Mouse (Mus musculus): ENCODE data around the gene Gng11. TPM values are rescaled to one million over a fixed set of nuclear protein-coding genes. Genes with fewer than 3 reads are reported as not detected.

The Gng11 gene
- polyA plus RNA-seq, 1 experiment from 2014 or later = 35.2 TPM

- Histone ChIP-seq H3K4me3 (no peak overlapping the region), H3K36me3 (no peaks in the 10 kb centered on the region), H3K27me3 (peaks cover 5% of the 10 kb centered on the region; the same call in 1 of the 2 replicates), H3K9me3 (no peaks in the 10 kb centered on the region), H3K9ac (no peak overlapping the region), H3K27ac (no peak overlapping the region), H3K4me2 (no peak overlapping the region), H3K4me1 (replicated peaks) (peaks cover 6% of the 10 kb centered on the region)
- 81% methylated on average over 2 of the region's 2 CpGs for WGBS
- no peak for ATAC-seq (ENCODE audit: low FRiP score)
Measured at GRCm38 (mm10) chr6:4008501-4009040, 4.9 kb downstream of the Gng11 start.

DNA sequence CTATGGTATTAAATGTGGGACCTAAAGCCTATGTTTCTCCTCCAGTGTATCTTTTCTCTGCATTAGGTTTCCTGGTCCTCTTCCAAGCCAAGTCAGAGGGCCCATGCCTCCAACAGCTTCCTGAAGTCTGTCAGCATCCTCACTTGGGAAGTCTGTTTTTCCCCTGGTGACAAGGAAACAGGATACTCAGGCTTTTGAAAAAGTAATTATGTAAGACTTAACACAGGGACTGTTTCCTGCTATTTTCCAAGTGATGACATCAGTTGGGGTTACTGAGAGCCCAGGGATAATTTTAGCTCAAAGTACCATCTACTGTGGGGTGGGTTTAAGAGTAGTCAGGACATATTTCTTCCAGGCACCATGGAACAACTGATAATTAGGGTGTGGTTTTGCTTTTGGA, 5.8 kb downstream of the Gng11 start:
- Histone ChIP-seq H3K9ac (no peak overlapping the region), H3K27ac (no peak overlapping the region), H3K4me1 (replicated peaks) (no peaks in the 10 kb centered on the region), H3K36me3 (no peaks in the 10 kb centered on the region), H3K27me3 (no peaks in the 10 kb centered on the region), H3K4me2 (no peak overlapping the region), H3K9me3 (no peaks in the 10 kb centered on the region), H3K4me3 (no peak overlapping the region)
- no peak for ATAC-seq (ENCODE audit: low FRiP score)

- Histone ChIP-seq H3K4me2 (no peak overlapping the region), H3K27ac (no peak overlapping the region), H3K27me3 (no peaks in the 10 kb centered on the region), H3K9ac (no peak overlapping the region), H3K9me3 (no peaks in the 10 kb centered on the region), H3K4me3 (no peak overlapping the region), H3K4me1 (replicated peaks) (no peaks in the 10 kb centered on the region), H3K36me3 (no peaks in the 10 kb centered on the region)
- 48% methylated on average over 1 of the region's 1 CpGs for WGBS
- ATAC-seq (ENCODE audit: low FRiP score) = no peak
Measured at GRCm38 (mm10) chr6:4022645-4023044, 18.9 kb downstream of the Gng11 start.

GRCm38 (mm10) chr6:4026367-4026766, 22.7 kb downstream of the Gng11 start:
- Histone ChIP-seq H3K27me3 (no peaks in the 10 kb centered on the region), H3K4me3 (no peak overlapping the region), H3K9me3 (no peaks in the 10 kb centered on the region), H3K4me1 (replicated peaks) (no peaks in the 10 kb centered on the region), H3K27ac (no peak overlapping the region), H3K36me3 (no peaks in the 10 kb centered on the region), H3K9ac (no peak overlapping the region), H3K4me2 (no peak overlapping the region)
- no peak for ATAC-seq (ENCODE audit: low FRiP score)
- 73% methylated on average over 2 of the region's 2 CpGs for WGBS

GRCm38 (mm10) chr6:4030956-4031355, 27.3 kb downstream of the Gng11 start:
- Histone ChIP-seq H3K9ac (no peak overlapping the region), H3K9me3 (no peaks in the 10 kb centered on the region), H3K4me2 (no peak overlapping the region), H3K27me3 (no peaks in the 10 kb centered on the region), H3K4me1 (replicated peaks) (no peaks in the 10 kb centered on the region), H3K36me3 (no peaks in the 10 kb centered on the region), H3K27ac (no peak overlapping the region), H3K4me3 (no peak overlapping the region)
- WGBS = 77% methylated on average over 3 of the region's 3 CpGs
- ATAC-seq (ENCODE audit: low FRiP score) = no peak

DNA sequence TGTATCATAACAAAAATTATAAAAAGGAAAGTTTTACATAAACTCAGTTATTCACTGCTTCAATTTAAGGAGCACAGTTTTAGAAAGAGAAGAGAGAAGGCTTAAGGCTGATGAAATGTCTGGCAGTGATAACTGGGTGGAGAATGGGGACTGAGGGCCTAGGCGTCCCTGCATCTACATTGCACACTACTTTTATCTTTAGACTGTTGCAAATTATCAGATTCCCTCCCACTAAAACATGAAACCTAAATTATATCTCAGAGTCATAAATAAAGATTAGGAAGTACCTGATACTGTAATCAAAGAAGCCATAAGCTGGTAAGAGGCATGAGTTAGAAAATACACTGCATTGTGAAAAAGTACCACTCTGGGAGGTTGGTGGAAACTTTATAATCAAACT, 38.1 kb downstream of the Gng11 start:
- Histone ChIP-seq H3K4me1 (replicated peaks) (no peaks in the 10 kb centered on the region), H3K27me3 (no peaks in the 10 kb centered on the region), H3K9ac (no peak overlapping the region), H3K27ac (no peak overlapping the region), H3K4me3 (no peak overlapping the region), H3K4me2 (no peak overlapping the region), H3K36me3 (no peaks in the 10 kb centered on the region), H3K9me3 (no peaks in the 10 kb centered on the region)
- 76% methylated on average over 1 of the region's 1 CpGs for WGBS
- ATAC-seq (ENCODE audit: low FRiP score) = no peak

DNA sequence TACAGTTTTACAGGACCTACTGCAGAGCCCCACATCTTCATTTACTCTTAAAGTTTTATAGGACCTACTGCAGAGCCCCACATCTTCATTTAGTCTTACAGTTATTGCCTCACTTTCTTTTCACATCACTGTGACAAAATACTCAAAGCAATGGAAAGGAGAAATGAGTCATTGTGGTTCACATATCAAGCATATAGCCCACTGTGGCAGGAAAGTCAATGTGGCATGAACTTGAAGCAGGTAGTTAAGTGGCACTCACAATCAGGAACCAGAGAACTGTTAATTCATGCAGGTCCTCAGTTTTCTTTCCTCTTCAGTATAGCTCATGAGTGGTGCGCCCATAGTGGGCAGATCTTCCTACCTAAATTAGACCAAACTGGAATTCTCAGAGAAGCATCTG, 43.5 kb downstream of the Gng11 start:
- Histone ChIP-seq H3K4me2 (no peak overlapping the region), H3K4me1 (replicated peaks) (no peaks in the 10 kb centered on the region), H3K9ac (no peak overlapping the region), H3K36me3 (no peaks in the 10 kb centered on the region), H3K27ac (no peak overlapping the region), H3K27me3 (no peaks in the 10 kb centered on the region), H3K9me3 (no peaks in the 10 kb centered on the region), H3K4me3 (no peak overlapping the region)
- 95% methylated on average over 1 of the region's 1 CpGs for WGBS
- ATAC-seq (ENCODE audit: low FRiP score) = no peak

GRCm38 (mm10) chr6:4052843-4053242, 49.1 kb downstream of the Gng11 start:
- WGBS = 77% methylated on average over 1 of the region's 1 CpGs
- no peak overlapping the region for H3K9ac ChIP-seq
- no peak for ATAC-seq (ENCODE audit: low FRiP score)

DNA sequence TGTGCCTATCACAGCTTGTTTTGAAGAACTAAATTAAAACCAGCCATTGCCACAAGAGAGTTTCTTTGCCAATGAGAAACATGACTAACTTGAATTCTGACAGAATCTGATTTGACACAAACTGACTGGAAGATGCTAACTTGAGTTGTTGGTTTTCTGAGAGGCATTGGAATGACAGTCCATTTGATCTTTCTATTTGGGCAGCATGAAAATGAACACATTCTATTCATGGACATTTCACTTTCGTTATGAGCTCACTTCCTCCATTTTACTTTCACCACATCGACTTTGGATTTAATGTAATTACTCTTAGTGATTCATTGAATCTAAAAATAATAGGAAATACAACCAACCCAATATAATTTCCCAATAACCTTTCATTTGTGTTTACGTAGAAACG, 50.7 kb downstream of the Gng11 start:
- 95% methylated on average over 4 of the region's 4 CpGs for WGBS
- Histone ChIP-seq H3K36me3 (no peaks in the 10 kb centered on the region), H3K9me3 (no peaks in the 10 kb centered on the region), H3K27ac (no peak overlapping the region), H3K4me2 (no peak overlapping the region), H3K4me3 (no peak overlapping the region), H3K27me3 (no peaks in the 10 kb centered on the region), H3K9ac (no peak overlapping the region), H3K4me1 (replicated peaks) (no peaks in the 10 kb centered on the region)
- no peak for ATAC-seq (ENCODE audit: low FRiP score)

More at GRCm38 (mm10) chr6:4052843-4053242, 49.1 kb downstream of the Gng11 start:
- no peaks in the 10 kb centered on the region for H3K4me1 ChIP-seq (replicated peaks)
- no peak overlapping the region for H3K27ac ChIP-seq
- no peak overlapping the region for H3K4me2 ChIP-seq
- H3K4me3 ChIP-seq = no peak overlapping the region
- no peaks in the 10 kb centered on the region for H3K27me3 ChIP-seq
- no peaks in the 10 kb centered on the region for H3K36me3 ChIP-seq
- H3K9me3 ChIP-seq = no peaks in the 10 kb centered on the region

Other genes with a start within 250 kb of the Gng11 start
- gene Calcr, start 239.2 kb upstream of the Gng11 start, polyA plus RNA-seq (2015; fragmentation: Nextera tagmentation; extraction: Ambion mirVana) = 4.8 and 5.4 TPM in 2 replicates
- gene Tfpi2, start 15.0 kb upstream of the Gng11 start, polyA plus RNA-seq (2015; fragmentation: Nextera tagmentation; extraction: Ambion mirVana) = 0.29 and 1.00 TPM in 2 replicates
- gene Gngt1, start 10.1 kb upstream of the Gng11 start, polyA plus RNA-seq (2015; fragmentation: Nextera tagmentation; extraction: Ambion mirVana) = not detected in 2 replicates
- 39.1 and 39.3 TPM in 2 replicates for gene Bet1, start 83.1 kb downstream of the Gng11 start, polyA plus RNA-seq (2015; fragmentation: Nextera tagmentation; extraction: Ambion mirVana)